Mouse (Mus musculus): ENCODE measurements at regions not wholly inside any gene's neighbourhood (a gene's known extent, or its start where the extent isn't known, plus 50 kb on each side); places are given as distances from the start of the nearest gene placed in this dataset.

DNA sequence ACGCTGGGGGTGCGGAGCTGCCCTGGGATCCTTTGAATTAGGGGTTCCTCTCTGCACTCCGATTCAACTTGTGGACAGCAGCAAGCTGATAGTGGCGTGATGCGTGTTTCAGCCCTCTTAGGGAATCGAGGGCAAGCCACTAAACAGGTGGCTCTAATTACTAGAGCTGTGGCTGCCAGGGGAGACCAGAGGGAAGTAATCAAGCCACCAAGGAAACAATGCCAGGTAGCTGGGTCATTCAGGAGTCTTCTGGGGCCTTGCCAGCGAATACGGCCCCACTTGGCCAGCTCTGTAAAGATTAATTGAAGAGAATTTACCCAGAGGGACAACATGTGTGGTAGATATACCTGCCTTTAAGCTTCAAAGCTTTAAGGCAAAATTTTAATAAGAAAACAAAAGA lies 123.2 kb downstream of the Ifng start:
- TF ChIP-seq POLR2A (IDR thresholded peaks at IDR 0.05; ENCODE audit: control insufficient read depth, extremely low read depth, insufficient read depth, low read length, poor library complexity) (no peak), CTCF (IDR thresholded peaks at IDR 0.05; ENCODE audit: borderline replicate concordance, control insufficient read depth, extremely low read depth, insufficient read depth, low read length, poor library complexity) (no peak)
